Mouse (Mus musculus) kidney, embryonic 15.5 days (tissue): ENCODE measurements around the gene Ifit1bl1. TPM values are rescaled to one million over a fixed set of nuclear protein-coding genes. Genes with fewer than 3 reads are reported as not detected.
"Not testable (repeated sequence)": the region's sequence is repeated elsewhere in the genome, so short reads cannot be mapped to it uniquely, and the experiment has no call there.

ENCODE experiments used
- ATAC-seq: fragments of 200-750 bp; cut with Nextera tagmentation; replicated peaks from 2 replicates; pipeline ENCODE4 v1.8.0; 2017; ENCODE audit warnings: moderate TSS enrichment; ENCODE audit not compliant: low FRiP score
- H3K27ac ChIP-seq: fragments of 300-500 bp; sonication (generic); 2 replicates; pipeline ENCODE4 v1.5.1; 2015; ENCODE audit warnings: mild to moderate bottlenecking, inconsistent platforms
- H3K27me3 ChIP-seq: fragments of 300-500 bp; sonication (generic); 2 replicates; pipeline ENCODE4 v1.6.1; 2015; ENCODE audit warnings: inconsistent platforms
- H3K36me3 ChIP-seq: fragments of 300-500 bp; sonication (generic); 2 replicates; pipeline ENCODE4 v1.6.1; 2015; ENCODE audit warnings: inconsistent platforms
- H3K4me1 ChIP-seq: fragments of 300-500 bp; sonication (generic); 2 replicates; pipeline ENCODE4 v1.6.1; 2015; ENCODE audit warnings: inconsistent platforms
- H3K4me2 ChIP-seq: fragments of 300-500 bp; sonication (generic); 2 replicates; pipeline ENCODE4 v1.6.1; 2015; ENCODE audit warnings: moderate library complexity, mild to moderate bottlenecking, inconsistent platforms
- H3K4me3 ChIP-seq: fragments of 300-500 bp; sonication (generic); replicated peaks from 2 replicates; pipeline ENCODE4 v1.5.1; 2015; ENCODE audit warnings: mild to moderate bottlenecking, inconsistent platforms
- H3K9ac ChIP-seq: fragments of 300-500 bp; sonication (generic); 2 replicates; pipeline ENCODE4 v1.6.1; 2015; ENCODE audit warnings: mild to moderate bottlenecking, inconsistent platforms
- H3K9me3 ChIP-seq: fragments of 300-500 bp; sonication (generic); replicated peaks from 2 replicates; pipeline ENCODE4 v1.6.1; 2016; ENCODE audit warnings: inconsistent platforms
- WGBS: fragments of 180-500 bp; shearing (Covaris S2); methylation state at CpG from one replicate; pipeline ENCODE4 v1.1.7; 2015; ENCODE audit warnings: mixed read lengths; 5-methylcytosine and 5-hydroxymethylcytosine counted together
- polyA plus RNA-seq: library from polyadenylated mRNA; unstranded; fragments of >200 nt; fragmentation: Nextera tagmentation; extraction: Ambion mirVana; gene quantifications from 2 replicates; pipeline ENCODE4 v1.2.1, GENCODE M21; 2015

Gene Ifit1bl1
- polyA plus RNA-seq, 1 experiment from 2014 or later: 0.13 TPM

- WGBS: 73% methylated on average over 5 of the region's 5 CpGs
- H3K36me3 ChIP-seq, H3K9me3 ChIP-seq, H3K27ac ChIP-seq, H3K4me1 ChIP-seq, H3K4me2 ChIP-seq, H3K9ac ChIP-seq, H3K4me3 ChIP-seq, H3K27me3 ChIP-seq: not testable (repeated sequence)
- 0 out of 2 replicates have a peak, but pooled peaks have one; percentile 27 for ATAC-seq
Measured at GRCm38 (mm10) chr19:34585740-34586458, 15.9 kb downstream of the Ifit1bl1 start.

DNA sequence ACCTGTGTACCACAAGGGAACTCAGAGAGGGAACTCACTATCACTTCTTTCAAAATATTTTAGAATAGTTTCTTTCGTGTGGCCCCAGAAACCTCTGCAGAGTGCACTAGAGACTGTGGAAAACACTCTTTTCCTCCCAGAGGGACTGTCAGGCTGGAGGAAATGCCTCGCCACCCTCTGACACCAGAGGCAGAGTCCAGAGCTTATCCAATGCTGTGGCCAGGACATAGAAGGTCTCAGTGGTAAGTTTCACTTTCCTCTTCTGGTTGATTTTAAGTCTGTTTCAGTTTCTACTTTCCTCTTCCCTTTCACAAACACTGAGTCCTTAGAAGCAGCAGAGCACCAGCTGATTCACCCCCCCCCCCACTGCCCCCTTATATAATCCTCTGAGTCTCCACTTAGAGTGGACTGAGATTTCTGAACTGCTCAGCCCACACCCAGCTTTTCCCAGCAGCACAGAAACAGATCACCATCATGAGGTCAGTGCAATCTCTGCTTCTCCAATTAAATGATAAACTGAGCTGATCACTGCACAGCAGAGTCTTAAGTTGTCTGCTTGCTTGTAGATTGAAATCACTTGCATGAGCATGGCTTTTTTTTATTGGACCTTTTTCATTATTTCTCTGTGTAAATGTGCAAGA lies 18.5 kb downstream of the Ifit1bl1 start, which contains the start of gene Ifit3:
Ifit3 (plus strand) TSS at position 406 of the 641 bp plus-strand sequence.
- 42% methylated on average over 2 of the region's 2 CpGs for WGBS
- H3K27me3 ChIP-seq, H3K4me3 ChIP-seq, H3K4me2 ChIP-seq, H3K36me3 ChIP-seq, H3K9ac ChIP-seq, H3K27ac ChIP-seq, H3K9me3 ChIP-seq, H3K4me1 ChIP-seq: not testable (repeated sequence)
- peak; percentile 62; the same call in 1 of the 2 replicates for ATAC-seq

GRCm38 (mm10) chr19:34582696-34583095 lies 19.1 kb downstream of the Ifit1bl1 start:
- ATAC-seq: peak; percentile 56; the same call in 1 of the 2 replicates
- H3K36me3 ChIP-seq, H3K4me3 ChIP-seq, H3K27ac ChIP-seq, H3K4me1 ChIP-seq, H3K9ac ChIP-seq, H3K4me2 ChIP-seq, H3K27me3 ChIP-seq, H3K9me3 ChIP-seq: not testable (repeated sequence)
- 66% methylated on average over 2 of the region's 2 CpGs for WGBS

DNA sequence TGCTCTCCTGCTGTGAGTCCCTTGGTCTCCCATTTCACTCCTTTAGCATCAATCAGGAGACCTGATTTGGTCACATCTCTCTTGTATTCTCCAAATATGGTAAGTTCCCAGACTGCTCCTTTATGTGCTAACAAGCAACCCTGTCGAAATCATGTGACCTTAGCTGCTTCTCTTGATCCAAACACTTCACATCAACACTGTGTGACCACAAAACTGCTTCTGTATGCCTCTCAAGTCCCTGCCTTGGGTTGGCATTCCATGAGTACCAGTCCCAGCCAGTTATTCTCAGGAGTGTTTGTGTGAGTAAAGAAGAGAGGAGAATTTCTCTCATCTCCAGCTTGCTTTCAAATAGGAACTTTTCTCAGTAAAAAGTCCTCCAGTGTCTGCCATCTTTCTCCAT lies 24.6 kb downstream of the Ifit1bl1 start:
- H3K9ac ChIP-seq: no peak overlapping the region
- whole genome bisulfite sequencing: 72% methylated on average over 1 of the region's 1 CpGs
- H3K9me3 ChIP-seq: no peaks in the 10 kb centered on the region
- no peak overlapping the region for H3K27ac ChIP-seq
- no peak overlapping the region for H3K4me3 ChIP-seq
- H3K36me3 ChIP-seq: 0 out of 2 replicates have a peak, but pooled peaks cover 7% of the 10 kb centered on the region
- H3K4me2 ChIP-seq: no peak overlapping the region
- no peaks in the 10 kb centered on the region for H3K27me3 ChIP-seq
- no peaks in the 10 kb centered on the region for H3K4me1 ChIP-seq
- no peak for ATAC-seq

DNA sequence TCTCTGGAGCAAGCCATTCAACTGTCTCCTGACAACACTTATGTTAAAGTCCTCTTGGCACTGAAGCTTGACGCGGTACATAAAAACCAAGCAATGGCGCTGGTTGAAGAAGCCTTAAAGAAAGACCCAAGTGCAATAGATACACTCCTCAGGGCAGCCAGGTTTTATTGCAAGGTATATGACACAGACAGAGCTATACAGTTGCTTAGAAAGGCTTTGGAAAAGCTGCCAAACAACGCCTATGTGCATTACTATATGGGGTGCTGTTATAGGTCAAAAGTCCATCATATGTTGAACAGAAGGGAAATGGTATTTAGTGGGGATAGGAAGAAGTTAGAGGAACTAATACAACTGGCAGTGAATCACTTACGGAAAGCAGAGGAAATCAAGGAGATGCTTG lies 28.1 kb downstream of the Ifit1bl1 start:
- Histone ChIP-seq H3K9me3 (no peaks in the 10 kb centered on the region), H3K4me2 (no peak overlapping the region), H3K4me3 (no peak overlapping the region), H3K9ac (no peak overlapping the region), H3K27ac (no peak overlapping the region), H3K4me1 (peaks cover 16% of the 10 kb centered on the region), H3K36me3 (0 out of 2 replicates have a peak, but pooled peaks cover 7% of the 10 kb centered on the region), H3K27me3 (no peaks in the 10 kb centered on the region)
- no peak for ATAC-seq
- 92% methylated on average over 5 of the region's 5 CpGs for WGBS

- no peak overlapping the region for H3K27ac ChIP-seq
- 0 out of 2 replicates have a peak, but pooled peaks cover 7% of the 10 kb centered on the region for H3K36me3 ChIP-seq
- no peak overlapping the region for H3K4me3 ChIP-seq
- WGBS: 88% methylated on average over 1 of the region's 1 CpGs
- no peak for ATAC-seq
- H3K9me3 ChIP-seq: no peaks in the 10 kb centered on the region
- H3K9ac ChIP-seq: no peak overlapping the region
- no peaks in the 10 kb centered on the region for H3K27me3 ChIP-seq
- H3K4me2 ChIP-seq: no peak overlapping the region
- H3K4me1 ChIP-seq: peaks cover 16% of the 10 kb centered on the region
Measured at GRCm38 (mm10) chr19:34571080-34571479, 30.7 kb downstream of the Ifit1bl1 start.

GRCm38 (mm10) chr19:34569896-34570476 lies 31.8 kb downstream of the Ifit1bl1 start:
- no peak overlapping the region for H3K9ac ChIP-seq
- H3K4me3 ChIP-seq: no peak overlapping the region
- peaks cover 16% of the 10 kb centered on the region for H3K4me1 ChIP-seq
- no peaks in the 10 kb centered on the region for H3K9me3 ChIP-seq
- 0 out of 2 replicates have a peak overlapping the region, but pooled peaks have one; percentile 16 for H3K4me2 ChIP-seq
- 30% methylated on average over 4 of the region's 4 CpGs for WGBS
- H3K27ac ChIP-seq: peak overlapping the region; percentile 60
- 0 out of 2 replicates have a peak, but pooled peaks cover 7% of the 10 kb centered on the region for H3K36me3 ChIP-seq
- no peaks in the 10 kb centered on the region for H3K27me3 ChIP-seq
- ATAC-seq: peak; percentile 82

GRCm38 (mm10) chr19:34568988-34569895 lies 32.5 kb downstream of the Ifit1bl1 start:
- H3K27me3 ChIP-seq: no peaks in the 10 kb centered on the region
- H3K9ac ChIP-seq: no peak overlapping the region
- 0 out of 2 replicates have a peak, but pooled peaks cover 5% of the 10 kb centered on the region for H3K36me3 ChIP-seq
- ATAC-seq: no peak
- peak overlapping the region; percentile 60 for H3K27ac ChIP-seq
- peaks cover 16% of the 10 kb centered on the region for H3K4me1 ChIP-seq
- no peaks in the 10 kb centered on the region for H3K9me3 ChIP-seq
- H3K4me3 ChIP-seq: no peak overlapping the region
- 57% methylated on average over 7 of the region's 7 CpGs for WGBS
- H3K4me2 ChIP-seq: no peak overlapping the region

GRCm38 (mm10) chr19:34566178-34566784 lies 35.5 kb downstream of the Ifit1bl1 start:
- H3K27ac ChIP-seq: peak overlapping the region; percentile 10; the same call in 1 of the 2 replicates
- no peaks in the 10 kb centered on the region for H3K27me3 ChIP-seq
- peak; percentile 65 for ATAC-seq
- H3K4me2 ChIP-seq: no peak overlapping the region
- H3K9ac ChIP-seq: no peak overlapping the region
- H3K4me3 ChIP-seq: no peak overlapping the region
- H3K9me3 ChIP-seq: no peaks in the 10 kb centered on the region
- 40% methylated on average over 1 of the region's 1 CpGs for WGBS
- H3K4me1 ChIP-seq: peaks cover 16% of the 10 kb centered on the region
- H3K36me3 ChIP-seq: no peaks in the 10 kb centered on the region

DNA sequence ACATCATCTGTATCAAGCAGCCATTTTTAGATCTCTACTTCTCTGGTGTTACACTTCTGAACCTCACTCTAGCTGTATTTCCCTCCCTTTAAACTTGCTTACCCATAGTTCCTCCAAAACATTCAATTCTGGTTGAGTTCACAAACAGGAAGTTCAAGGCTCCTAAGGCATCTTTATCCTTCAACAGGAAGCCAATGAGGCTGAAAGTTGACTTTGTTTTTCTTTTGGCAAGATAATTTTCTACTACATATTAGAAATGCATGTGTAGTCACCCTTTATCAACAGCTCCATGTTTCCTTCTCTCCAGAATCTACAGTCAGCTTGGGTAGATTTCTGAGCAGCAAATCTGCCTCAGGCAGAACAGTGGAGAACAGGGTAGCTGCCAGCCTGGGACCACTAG lies 39.2 kb downstream of the Ifit1bl1 start:
- no peaks in the 10 kb centered on the region for H3K9me3 ChIP-seq
- H3K27me3 ChIP-seq: no peaks in the 10 kb centered on the region
- no peak for ATAC-seq

DNA sequence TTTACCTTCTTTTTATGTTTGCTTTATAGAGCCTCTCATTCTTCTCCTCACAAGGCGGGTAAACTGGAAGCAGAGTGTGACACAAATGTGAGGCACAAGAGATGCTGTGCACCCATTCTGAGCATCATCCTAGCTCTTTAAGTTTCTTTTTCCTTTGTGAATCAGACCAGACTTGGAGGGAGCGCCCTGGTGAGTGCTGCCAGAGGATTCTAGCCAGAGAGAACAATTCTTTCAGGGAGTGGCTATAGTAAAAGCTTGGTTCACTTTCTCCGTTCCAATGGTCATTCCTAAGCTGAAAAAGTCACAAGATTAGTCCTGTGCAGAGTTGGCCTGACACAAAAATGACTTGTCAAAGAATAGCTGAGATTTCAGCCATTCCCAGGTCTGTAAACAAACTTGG lies 45.1 kb downstream of the Ifit1bl1 start:
- no peaks in the 10 kb centered on the region for H3K9me3 ChIP-seq
- H3K36me3 ChIP-seq: no peaks in the 10 kb centered on the region
- no peak overlapping the region for H3K4me2 ChIP-seq
- no peak for ATAC-seq
- peaks cover 16% of the 10 kb centered on the region; the same call in 1 of the 2 replicates for H3K4me1 ChIP-seq
- WGBS: 85% methylated on average over 3 of the region's 3 CpGs
- no peak overlapping the region for H3K4me3 ChIP-seq
- no peak overlapping the region for H3K27ac ChIP-seq
- no peaks in the 10 kb centered on the region for H3K27me3 ChIP-seq
- no peak overlapping the region for H3K9ac ChIP-seq

More for the DNA sequence above, 39.2 kb downstream of the Ifit1bl1 start:
- Histone ChIP-seq H3K9ac (no peak overlapping the region), H3K4me2 (no peak overlapping the region), H3K4me1 (no peaks in the 10 kb centered on the region), H3K36me3 (no peaks in the 10 kb centered on the region), H3K4me3 (no peak overlapping the region), H3K27ac (no peak overlapping the region)
